8 mouse cellular contexts compared by ENCODE assay signal in genomic region chr12:80115142-80115862, GRCm38 (mm10). TPM values are rescaled to one million over a fixed set of nuclear protein-coding genes. Genes with fewer than 3 reads are reported as not detected.
DNase-seq lines count a peak whose midpoint lies in the region; ATAC-seq lines count a peak whose summit lies in the region.

No protein-coding gene starts in this region.

- peak; percentile 84 for ATAC-seq in frontal cortex, adult (ENCODE audit: low TSS enrichment)

- H3K27me3 ChIP-seq in hindbrain, embryonic 10.5 days (ENCODE audit: insufficient read depth, poor library complexity, severe bottlenecking): no peaks in the 10 kb centered on the region

- no peaks in the 10 kb centered on the region for H3K9me3 ChIP-seq in hindbrain, embryonic 10.5 days

- peak; percentile 88 for DNase-seq in MN1 (ENCODE audit: low spot score)
- peak; percentile 83 for DNase-seq in cerebellum, adult 8-10 months
- peak; percentile 91 for DNase-seq in hindbrain, embryonic 10.5 days (ENCODE audit: low spot score)
- peak; percentile 63 to 79 for DNase-seq in layer of hippocampus, postnatal 25 days (ENCODE audit: extremely low spot score in 1 of 2, low spot score in 1 of 2)
- peak; percentile 68 to 76 for DNase-seq in right cerebral cortex, adult 2 months (ENCODE audit: low spot score in 2 of 2)
- peak; percentile 74 for DNase-seq in urinary bladder, postnatal 25 days (ENCODE audit: low spot score)

- peak overlapping the region; percentile 98 for H3K27ac ChIP-seq in hindbrain, embryonic 10.5 days
- H3K27ac ChIP-seq in macrophage: peak overlapping the region; percentile 86

- H3K79me2 ChIP-seq in macrophage (ENCODE audit: inconsistent target): peaks cover 25% of the 10 kb centered on the region

- peaks cover 29% of the 10 kb centered on the region for H3K36me3 ChIP-seq in hindbrain, embryonic 10.5 days
- peaks cover 6% of the 10 kb centered on the region; the same call in 1 of the 2 replicates for H3K36me3 ChIP-seq in macrophage (ENCODE audit: inconsistent target)

- under 1% methylated on average over 71 of the region's 71 CpGs for WGBS in hindbrain, embryonic 10.5 days
- 3% methylated on average over 38 of the region's 71 CpGs for WGBS in macrophage (ENCODE audit: missing documents)

- H3K4me3 ChIP-seq in hindbrain, embryonic 10.5 days: peak overlapping the region; percentile 90
- peak overlapping the region; percentile 66 for H3K4me3 ChIP-seq in macrophage (ENCODE audit: inconsistent target)

- H3K4me1 ChIP-seq in hindbrain, embryonic 10.5 days (replicated peaks): peaks cover 48% of the 10 kb centered on the region

RNA-seq across cellular contexts. Expression of gene Zfp36l1, which starts 2.5 kb away (rescaled TPM):
- polyA plus RNA-seq in hindbrain, embryonic 10.5 days (2016; fragmentation: Nextera tagmentation; extraction: Ambion mirVana): 106 and 117 TPM in 2 replicates
- total RNA-seq in layer of hippocampus, postnatal 25 days (2021): 10 to 100 TPM; 37.2 to 40.8 TPM
- 100 to 1,000 TPM in 6 of 26 experiments, 10 to 100 TPM in 19, 1 to 10 TPM in 1; 6.7 to 210 (median 76.2) TPM for total RNA-seq in macrophage (2018; cell fraction: chromatin; rRNA removed)
- 100 to 1,000 TPM in 24 of 26 experiments, 10 to 100 TPM in 2; 33.3 to 619 (median 245) TPM for total RNA-seq in macrophage (2018; cell fraction: cytosol; rRNA removed)
- 100 to 1,000 TPM in 23 of 26 experiments, 10 to 100 TPM in 3; 53.7 to 541 (median 230) TPM for total RNA-seq in macrophage (2018; cell fraction: nucleus; rRNA removed)
- 99.2 to 134 TPM (median 127 TPM) in 3 replicates for polyA plus RNA-seq in macrophage (2018)

Comparison
In these comparisons a context has a peak if more than half of its experiments do, and no peak if none do; other contexts are left out.
1. Peak in every context shown above with its lines: DNase-seq, ATAC-seq, H3K4me3 ChIP-seq and H3K27ac ChIP-seq.